Mouse (Mus musculus) liver, adult 2 months (tissue): ENCODE data around the gene Znhit2.

ENCODE experiments used
- CTCF ChIP-seq: fragments of 200-500 bp; IDR thresholded peaks from 2 replicates; pipeline ENCODE4 v1.5.1; 2011; ENCODE audit warnings: low read depth, low read length, control low read depth
- POLR2A ChIP-seq: fragments of 200-500 bp; IDR thresholded peaks from 2 replicates; pipeline ENCODE4 v1.6.1; 2011; ENCODE audit warnings: low read length, control low read depth; ENCODE audit not compliant: insufficient read depth; ENCODE audit errors: extremely low read depth

- TF ChIP-seq CTCF (no peak), POLR2A (no peak)
Measured at GRCm38 (mm10) chr19:6094119-6094518, 33.1 kb downstream of the Znhit2 start, which contains the start of gene AC131692.1.
